Mouse (Mus musculus) ES-E14 (cell line): ENCODE results near the gene Efna4. TPM values are rescaled to one million over a fixed set of nuclear protein-coding genes. Genes with fewer than 3 reads are reported as not detected.

Source experiments
- DNase-seq: peaks from one replicate; pipeline ENCODE4 v3.0.0-alpha.2; 2013; ENCODE audit warnings: low read depth, low spot score
- H3K27ac ChIP-seq: 2 replicates; pipeline ENCODE4 v1.5.1; 2012; ENCODE audit warnings: low read depth, mild to moderate bottlenecking, low read length, moderate library complexity, mixed read lengths; ENCODE audit not compliant: poor library complexity, insufficient read depth, severe bottlenecking
- H3K36me3 ChIP-seq: 2 replicates; pipeline ENCODE4 v1.6.1; 2012; ENCODE audit warnings: mild to moderate bottlenecking, low read length, moderate library complexity, mixed read lengths; ENCODE audit not compliant: control insufficient read depth, poor library complexity, insufficient read depth, severe bottlenecking
- H3K4me1 ChIP-seq, 2 experiments: fragments of 150-350 bp in 1 of 2; sonication (generic) in 1 of 2; 2 replicates each; pipeline ENCODE4 v1.6.1; 2012; ENCODE audit warnings: low read length in 2 of 2, mild to moderate bottlenecking in 1 of 2, mixed read lengths in 1 of 2; ENCODE audit not compliant: control insufficient read depth in 2 of 2, insufficient read depth in 2 of 2, poor library complexity in 1 of 2
- H3K4me3 ChIP-seq, 2 experiments: fragments of 150-350 bp in 1 of 2; sonication (generic) in 1 of 2; 2 replicates each; pipeline ENCODE4 v1.5.1; 2012; ENCODE audit warnings: low read length in 2 of 2, low read depth in 1 of 2, mild to moderate bottlenecking in 1 of 2, mixed read lengths in 1 of 2; ENCODE audit not compliant: insufficient read depth in 1 of 2, poor library complexity in 1 of 2, severe bottlenecking in 1 of 2
- H3K9ac ChIP-seq: 2 replicates; pipeline ENCODE4 v1.6.1; 2012; ENCODE audit warnings: low read depth, mild to moderate bottlenecking, low read length, mixed read lengths; ENCODE audit not compliant: poor library complexity, insufficient read depth, severe bottlenecking
- H3K9me3 ChIP-seq: fragments of 150-350 bp; sonication (generic); 2 replicates; pipeline ENCODE4 v1.6.1; 2012; ENCODE audit warnings: low read depth, mild to moderate bottlenecking, low read length; ENCODE audit not compliant: control insufficient read depth, insufficient read depth
- CHD2 ChIP-seq: IDR thresholded peaks from 2 replicates; pipeline ENCODE4 v1.6.1; 2014; ENCODE audit warnings: mild to moderate bottlenecking, low read depth, low read length, inconsistent platforms
- HCFC1 ChIP-seq: IDR thresholded peaks from 2 replicates; pipeline ENCODE4 v1.6.1; 2012; ENCODE audit warnings: low read length, inconsistent platforms, borderline replicate concordance; ENCODE audit not compliant: insufficient read depth
- MAFK ChIP-seq: IDR thresholded peaks from 2 replicates; pipeline ENCODE4 v1.6.1; 2014; ENCODE audit warnings: mild to moderate bottlenecking, low read depth, low read length, inconsistent platforms; ENCODE audit not compliant: insufficient read depth
- ZC3H11A ChIP-seq: IDR thresholded peaks from 2 replicates; pipeline ENCODE4 v1.6.1; 2012; ENCODE audit warnings: low read depth, mild to moderate bottlenecking, inconsistent platforms, low read length, borderline replicate concordance
- ZNF384 ChIP-seq: IDR thresholded peaks from 2 replicates; pipeline ENCODE4 v1.6.1; 2012; ENCODE audit warnings: low read depth, low read length, inconsistent platforms
- in situ Hi-C, 2 experiments: fragments of 600-800 bp; cut with MboI; formaldehyde crosslinking; loops; one replicate each; pipeline ENCODE4 v1.15.1; 2025; ENCODE audit warnings: low sequenced_read_pairs in 2 of 2, inconsistent platforms in 1 of 2; ENCODE audit not compliant: unreplicated experiment in 2 of 2
- total RNA-seq: library from RNA; depleted of rRNA; stranded (reverse); fragments of 300-350 nt; gene quantifications from 2 replicates; pipeline ENCODE4 v1.2.3, GENCODE M21; 2012

Efna4 gene
- total RNA-seq, 1 experiment = 24.0 TPM

DNA sequence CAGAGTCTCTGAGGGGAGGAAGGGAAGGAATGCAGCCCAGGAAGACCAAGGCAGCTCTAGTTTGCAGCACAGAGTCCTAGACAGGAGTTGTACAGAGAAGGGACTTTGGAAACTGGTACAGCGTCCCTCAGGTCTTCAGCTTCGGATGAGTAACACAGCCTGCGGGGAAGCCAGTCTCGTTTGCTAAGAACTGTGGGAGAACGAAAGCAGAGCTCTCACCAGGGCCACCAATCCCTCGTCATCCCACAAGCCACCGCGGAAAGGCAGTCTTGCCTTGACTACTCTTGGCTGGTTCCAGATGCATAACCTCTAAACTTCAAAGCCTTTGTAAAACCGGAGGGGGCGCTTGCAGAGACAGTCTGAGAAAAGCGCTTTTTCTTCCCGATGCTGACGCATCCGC, 38.3 kb downstream of the Efna4 start:
- in situ Hi-C loops = no loop called here
- no peak overlapping the region for H3K27ac ChIP-seq
- peak overlapping the region; percentile 3; the same call in 1 of the 2 replicates for H3K9ac ChIP-seq
- no peak for DNase-seq
- peak overlapping the region in 1 of 2 experiments; percentile 22; a peak in 1 of 4 replicates for H3K4me3 ChIP-seq
- TF ChIP-seq ZNF384 (no peak), CHD2 (no peak), MAFK (no peak)
- 0 out of 4 replicates have a peak, but pooled peaks cover 0 to 2% of the 10 kb centered on the region in 2 experiments for H3K4me1 ChIP-seq
- no peaks in the 10 kb centered on the region for H3K36me3 ChIP-seq
- H3K9me3 ChIP-seq = no peaks in the 10 kb centered on the region

DNA sequence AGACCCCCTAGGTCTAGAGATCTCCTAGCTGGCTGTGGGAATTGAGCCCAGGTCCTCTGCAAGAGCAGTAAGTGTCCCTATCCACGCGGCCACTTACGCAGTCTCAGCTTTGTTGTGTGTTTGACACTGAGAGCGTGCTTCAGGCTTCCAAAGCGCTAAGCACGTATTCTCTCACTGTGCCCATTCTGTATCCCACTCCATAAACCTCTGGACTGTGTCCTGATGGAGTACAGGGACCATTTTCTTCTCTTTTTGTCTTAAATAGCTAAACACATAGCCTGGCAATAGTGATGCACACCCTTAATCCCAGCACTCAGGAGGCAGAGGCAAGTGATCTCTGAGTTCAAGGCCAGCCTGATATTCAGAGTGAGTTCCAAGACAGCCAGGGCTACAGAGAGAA, 38.9 kb downstream of the Efna4 start:
- no peaks in the 10 kb centered on the region for H3K36me3 ChIP-seq
- in situ Hi-C loops = no loop called here
- H3K9me3 ChIP-seq = no peaks in the 10 kb centered on the region
- H3K9ac ChIP-seq = no peak overlapping the region
- no peak for DNase-seq
- no peak overlapping the region for H3K27ac ChIP-seq
- H3K4me1 ChIP-seq = no peaks in the 10 kb centered on the region
- no peak overlapping the region for H3K4me3 ChIP-seq
- TF ChIP-seq MAFK = no peak
- no peak for TF ChIP-seq CHD2
- no peak for TF ChIP-seq ZC3H11A
- TF ChIP-seq HCFC1 = no peak
- TF ChIP-seq ZNF384 = no peak

DNA sequence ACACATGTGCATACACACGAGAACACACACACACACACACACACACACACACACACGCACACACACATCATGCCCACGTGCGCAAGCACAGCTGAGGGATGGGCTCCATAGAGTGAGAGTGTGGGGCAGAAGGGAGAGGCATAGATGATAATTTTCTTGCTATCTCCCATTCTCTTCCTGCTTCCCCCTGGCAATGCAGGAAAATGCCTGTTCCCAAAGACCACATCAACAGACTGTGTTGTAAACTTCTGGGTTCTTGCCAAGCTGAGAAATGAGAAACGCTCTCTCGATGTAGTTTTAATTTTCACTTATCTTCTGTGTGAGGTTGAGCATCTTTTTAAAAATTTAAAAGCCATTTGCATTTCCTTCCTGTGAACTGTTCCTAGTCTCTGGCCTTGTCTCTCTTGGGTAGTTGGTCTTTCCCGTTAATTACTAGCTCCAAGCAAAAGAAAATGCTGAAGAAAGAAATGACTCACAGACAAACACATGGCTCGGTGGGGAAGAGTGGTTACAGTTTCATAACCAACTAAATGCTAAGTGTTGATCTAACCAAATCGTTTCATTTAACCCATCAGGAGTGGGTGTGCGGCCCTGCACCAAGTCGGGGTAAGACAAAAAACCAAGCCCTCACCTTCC, 40.9 kb downstream of the Efna4 start:
- no peak for DNase-seq
- in situ Hi-C loops = no loop called here
- Histone ChIP-seq H3K9me3 (no peaks in the 10 kb centered on the region), H3K4me1 (no peaks in the 10 kb centered on the region), H3K9ac (no peak overlapping the region), H3K36me3 (no peaks in the 10 kb centered on the region), H3K27ac (no peak overlapping the region), H3K4me3 (no peak overlapping the region)
- no peak for TF ChIP-seq HCFC1
- no peak for TF ChIP-seq ZC3H11A
- no peak for TF ChIP-seq CHD2
- no peak for TF ChIP-seq MAFK
- no peak for TF ChIP-seq ZNF384

DNA sequence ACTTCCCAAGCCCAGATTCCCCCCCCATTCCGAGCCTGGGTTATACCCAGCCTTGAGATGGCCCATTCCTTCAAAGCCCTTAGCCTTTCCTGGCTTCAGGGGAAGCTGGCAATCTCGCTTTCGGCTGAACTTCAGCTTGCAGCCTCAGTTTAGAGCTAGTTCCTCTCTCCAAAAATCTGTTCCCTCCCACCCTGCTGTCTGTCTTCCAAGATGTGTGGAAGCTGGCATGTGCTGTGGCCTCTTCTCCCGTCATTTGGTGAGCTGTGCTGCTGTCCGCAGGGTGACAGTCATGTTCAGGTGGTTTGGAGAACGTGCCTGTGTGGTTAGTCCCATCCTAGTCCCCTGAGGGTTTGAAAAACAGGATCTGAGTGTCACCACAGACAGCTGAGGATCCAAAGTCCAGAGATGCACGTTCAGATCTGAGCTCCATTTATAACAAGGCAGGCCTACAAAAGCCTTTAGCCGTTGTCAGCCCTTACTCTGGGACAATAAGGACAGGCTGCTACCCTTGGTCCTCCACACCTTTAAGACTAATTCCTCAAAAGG, 42.1 kb downstream of the Efna4 start:
- Histone ChIP-seq H3K36me3 (no peaks in the 10 kb centered on the region), H3K9ac (no peak overlapping the region), H3K9me3 (no peaks in the 10 kb centered on the region), H3K4me3 (no peak overlapping the region), H3K4me1 (no peaks in the 10 kb centered on the region), H3K27ac (no peak overlapping the region)
- no peak for TF ChIP-seq ZC3H11A
- no peak for TF ChIP-seq MAFK
- no peak for TF ChIP-seq ZNF384
- no peak for DNase-seq
- in situ Hi-C loops = no loop called here

DNA sequence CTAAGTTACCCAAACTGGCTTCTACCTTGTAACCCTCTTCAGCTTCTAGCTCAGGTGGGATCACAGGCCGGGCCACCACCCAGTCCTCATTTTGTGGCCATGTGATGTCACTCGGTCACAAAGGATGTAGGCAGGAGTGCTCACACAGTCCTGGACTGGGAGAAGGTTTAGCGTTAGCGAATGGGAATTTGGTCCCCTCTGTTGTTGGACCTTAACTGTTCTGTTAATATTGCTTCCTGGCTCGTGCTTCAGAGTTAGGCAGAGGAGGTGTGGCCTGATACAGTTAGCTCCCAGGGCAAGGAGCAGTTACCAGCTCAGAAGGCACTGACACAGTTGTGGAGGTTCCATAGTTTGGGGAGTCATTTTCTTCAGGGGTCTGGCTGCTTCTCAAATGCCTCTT, 43.6 kb downstream of the Efna4 start:
- in situ Hi-C loops = no loop called here

More for the DNA sequence above, 43.6 kb downstream of the Efna4 start:
- no peaks in the 10 kb centered on the region for H3K9me3 ChIP-seq
- TF ChIP-seq ZC3H11A (no peak), MAFK (no peak), HCFC1 (no peak), ZNF384 (no peak), CHD2 (no peak)
- DNase-seq = no peak
- no peaks in the 10 kb centered on the region for H3K4me1 ChIP-seq
- no peak overlapping the region for H3K9ac ChIP-seq
- H3K36me3 ChIP-seq = no peaks in the 10 kb centered on the region
- H3K27ac ChIP-seq = no peak overlapping the region
- no peak overlapping the region for H3K4me3 ChIP-seq
